ENCODE assay signal across 8 mouse cellular contexts in the genomic region with DNA sequence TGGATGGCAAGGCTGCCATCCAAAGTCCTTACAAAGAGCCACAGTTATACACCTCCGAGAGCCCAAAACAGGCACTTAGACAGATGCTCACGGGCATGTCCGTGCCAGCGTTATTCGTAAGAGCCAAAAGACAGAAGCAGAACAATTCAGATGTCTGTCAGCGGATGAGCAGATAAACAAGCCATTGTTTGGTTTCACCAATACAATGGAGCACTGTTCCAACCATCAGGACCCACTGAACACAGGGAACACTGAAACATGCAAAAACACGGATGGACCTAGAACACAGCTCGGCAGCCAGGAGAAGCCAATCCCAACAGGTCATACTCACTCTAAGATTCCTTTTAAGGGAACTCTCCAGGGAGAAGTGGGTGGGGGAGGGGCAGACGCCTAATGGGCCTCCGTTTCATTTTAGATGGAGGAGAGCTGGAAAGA. TPM values are rescaled to one million over a fixed set of nuclear protein-coding genes. Genes with fewer than 3 reads are reported as not detected.
DNase-seq lines count a peak whose midpoint lies in the region; ATAC-seq lines count a peak whose summit lies in the region.

No protein-coding gene starts in this region.

- WGBS in kidney, embryonic 15.5 days: 59% methylated on average over 10 of the region's 10 CpGs
- WGBS in embryonic facial prominence, embryonic 11.5 days: 22% methylated on average over 10 of the region's 10 CpGs
- 21% methylated on average over 10 of the region's 10 CpGs for WGBS in hindbrain, embryonic 13.5 days
- WGBS in midbrain, embryonic 10.5 days: 63% methylated on average over 10 of the region's 10 CpGs
- WGBS in liver, embryonic 11.5 days: 73% methylated on average over 10 of the region's 10 CpGs

- no peak overlapping the region for H3K9ac ChIP-seq in kidney, embryonic 15.5 days
- no peak overlapping the region for H3K9ac ChIP-seq in embryonic facial prominence, embryonic 11.5 days (replicated peaks; ENCODE audit: low read length)
- 0 out of 2 replicates have a peak overlapping the region, but pooled peaks have one; percentile 35 for H3K9ac ChIP-seq in hindbrain, embryonic 13.5 days
- H3K9ac ChIP-seq in liver, embryonic 11.5 days (ENCODE audit: low read depth, low read length): no peak overlapping the region

- H3K4me3 ChIP-seq in kidney, embryonic 15.5 days (replicated peaks): no peak overlapping the region
- H3K4me3 ChIP-seq in embryonic facial prominence, embryonic 11.5 days (ENCODE audit: low read depth, low read length): no peak overlapping the region
- H3K4me3 ChIP-seq in hindbrain, embryonic 13.5 days: no peak overlapping the region
- no peak overlapping the region for H3K4me3 ChIP-seq in midbrain, embryonic 10.5 days
- H3K4me3 ChIP-seq in liver, embryonic 11.5 days (ENCODE audit: low read depth, low read length): no peak overlapping the region

- no peak for DNase-seq in kidney, postnatal 14 days
- peak; percentile 61 for DNase-seq in embryonic facial prominence, embryonic 11.5 days (ENCODE audit: low spot score)
- DNase-seq in midbrain, embryonic 10.5 days (ENCODE audit: low spot score): no peak
- no peak for DNase-seq in liver, embryonic 11.5 days (ENCODE audit: low spot score)

- H3K27ac ChIP-seq in kidney, embryonic 15.5 days: peak overlapping the region; percentile 10; the same call in 1 of the 2 replicates
- no peak overlapping the region for H3K27ac ChIP-seq in embryonic facial prominence, embryonic 11.5 days (replicated peaks; ENCODE audit: low read depth, low read length)
- peak overlapping the region; percentile 78 for H3K27ac ChIP-seq in hindbrain, embryonic 13.5 days
- H3K27ac ChIP-seq in midbrain, embryonic 10.5 days (replicated peaks): peak overlapping the region; percentile 43
- H3K27ac ChIP-seq in liver, embryonic 11.5 days (ENCODE audit: low read depth, low read length): no peak overlapping the region

- H3K9me3 ChIP-seq in kidney, embryonic 15.5 days (replicated peaks): no peaks in the 10 kb centered on the region
- no peaks in the 10 kb centered on the region for H3K9me3 ChIP-seq in embryonic facial prominence, embryonic 11.5 days (replicated peaks; ENCODE audit: control insufficient read depth, low read length)
- H3K9me3 ChIP-seq in hindbrain, embryonic 13.5 days: no peaks in the 10 kb centered on the region
- no peaks in the 10 kb centered on the region for H3K9me3 ChIP-seq in midbrain, embryonic 10.5 days (replicated peaks)
- no peaks in the 10 kb centered on the region for H3K9me3 ChIP-seq in liver, embryonic 11.5 days (ENCODE audit: control insufficient read depth, low read length)

- H3K27me3 ChIP-seq in kidney, embryonic 15.5 days: no peaks in the 10 kb centered on the region
- no peaks in the 10 kb centered on the region for H3K27me3 ChIP-seq in embryonic facial prominence, embryonic 11.5 days (ENCODE audit: control insufficient read depth, insufficient read depth, low read length)
- no peaks in the 10 kb centered on the region for H3K27me3 ChIP-seq in hindbrain, embryonic 13.5 days
- H3K27me3 ChIP-seq in midbrain, embryonic 10.5 days (ENCODE audit: low read depth, poor library complexity, severe bottlenecking): no peaks in the 10 kb centered on the region
- H3K27me3 ChIP-seq in liver, embryonic 11.5 days (replicated peaks; ENCODE audit: control insufficient read depth, insufficient read depth, low read length): no peaks in the 10 kb centered on the region

- no peak; the same call in 1 of the 2 replicates for ATAC-seq in kidney, embryonic 15.5 days (replicated peaks; ENCODE audit: low FRiP score)
- no peak for ATAC-seq in embryonic facial prominence, embryonic 11.5 days (replicated peaks; ENCODE audit: insufficient number of reproducible peaks, low FRiP score, low TSS enrichment, low read depth)
- no peak for ATAC-seq in hindbrain, embryonic 13.5 days (ENCODE audit: low FRiP score)
- no peak for ATAC-seq in activated CD4-positive, CD25-positive, alpha-beta regulatory T cell, adult 4 months
- no peak for ATAC-seq in liver, embryonic 11.5 days (replicated peaks; ENCODE audit: low FRiP score)
- ATAC-seq in granulocyte monocyte progenitor cell, adult 5-6 weeks (replicated peaks; ENCODE audit: poor library complexity, severe bottlenecking): no peak

- H3K4me2 ChIP-seq in kidney, embryonic 15.5 days: no peak overlapping the region
- no peak overlapping the region for H3K4me2 ChIP-seq in embryonic facial prominence, embryonic 11.5 days (ENCODE audit: low read depth, low read length)
- H3K4me2 ChIP-seq in hindbrain, embryonic 13.5 days: peak overlapping the region; percentile 16
- no peak overlapping the region for H3K4me2 ChIP-seq in liver, embryonic 11.5 days

- H3K36me3 ChIP-seq in kidney, embryonic 15.5 days: no peaks in the 10 kb centered on the region
- H3K36me3 ChIP-seq in embryonic facial prominence, embryonic 11.5 days (replicated peaks; ENCODE audit: control insufficient read depth, insufficient read depth, low read depth, low read length): no peaks in the 10 kb centered on the region
- H3K36me3 ChIP-seq in hindbrain, embryonic 13.5 days: no peaks in the 10 kb centered on the region
- H3K36me3 ChIP-seq in midbrain, embryonic 10.5 days: no peaks in the 10 kb centered on the region
- H3K36me3 ChIP-seq in liver, embryonic 11.5 days (ENCODE audit: control insufficient read depth, insufficient read depth, low read length): no peaks in the 10 kb centered on the region

- H3K4me1 ChIP-seq in kidney, embryonic 15.5 days: peaks cover 36% of the 10 kb centered on the region
- no peaks in the 10 kb centered on the region for H3K4me1 ChIP-seq in embryonic facial prominence, embryonic 11.5 days (ENCODE audit: control insufficient read depth, insufficient read depth, low read length)
- peaks cover 37% of the 10 kb centered on the region for H3K4me1 ChIP-seq in hindbrain, embryonic 13.5 days (replicated peaks)
- peaks cover 21% of the 10 kb centered on the region for H3K4me1 ChIP-seq in midbrain, embryonic 10.5 days
- H3K4me1 ChIP-seq in liver, embryonic 11.5 days (replicated peaks; ENCODE audit: control insufficient read depth, insufficient read depth, low read length): peaks cover 6% of the 10 kb centered on the region

RNA-seq across cellular contexts. Expression of a gene that starts 34.5 kb away (rescaled TPM):
- 38.0 and 42.6 TPM in 2 replicates for polyA plus RNA-seq in kidney, embryonic 15.5 days (2015; fragmentation: Nextera tagmentation; extraction: Ambion mirVana)
- polyA plus RNA-seq in embryonic facial prominence, embryonic 11.5 days (2014; fragmentation: Nextera tagmentation; extraction: Ambion mirVana): 44.5 and 46.9 TPM in 2 replicates
- 47.7 and 50.3 TPM in 2 replicates for polyA plus RNA-seq in hindbrain, embryonic 13.5 days (2015; fragmentation: Nextera tagmentation; extraction: Ambion mirVana)
- 27.1 and 28.4 TPM in 2 replicates for polyA plus RNA-seq in midbrain, embryonic 10.5 days (2016; fragmentation: Nextera tagmentation; extraction: Ambion mirVana)
- 10 to 100 TPM; 35.2 to 44.7 TPM for polyA plus RNA-seq in activated CD4-positive, CD25-positive, alpha-beta regulatory T cell, adult 4 months (2017; shearing (Covaris generic))
- 26.0 and 31.6 TPM in 2 replicates for polyA plus RNA-seq in liver, embryonic 11.5 days (2014; fragmentation: Nextera tagmentation; extraction: Ambion mirVana)
- total RNA-seq in granulocyte monocyte progenitor cell, adult 5-6 weeks (2014; fragmentation: Nextera tagmentation): 82.9 and 89.7 TPM in 2 replicates
- 57.8 and 69.4 TPM in 2 replicates for total RNA-seq in granulocyte monocyte progenitor cell, adult 5-6 weeks (2017)

RNA-seq across cellular contexts. Expression of a gene that starts 35.4 kb away (rescaled TPM):
- 47.0 and 49.1 TPM in 2 replicates for polyA plus RNA-seq in kidney, embryonic 15.5 days (2015; fragmentation: Nextera tagmentation; extraction: Ambion mirVana)
- polyA plus RNA-seq in embryonic facial prominence, embryonic 11.5 days (2014; fragmentation: Nextera tagmentation; extraction: Ambion mirVana): 27.2 and 29.3 TPM in 2 replicates
- 42.6 and 44.9 TPM in 2 replicates for polyA plus RNA-seq in hindbrain, embryonic 13.5 days (2015; fragmentation: Nextera tagmentation; extraction: Ambion mirVana)
- 31.7 and 36.7 TPM in 2 replicates for polyA plus RNA-seq in midbrain, embryonic 10.5 days (2016; fragmentation: Nextera tagmentation; extraction: Ambion mirVana)
- 10 to 100 TPM; 20.3 to 21.1 TPM for polyA plus RNA-seq in activated CD4-positive, CD25-positive, alpha-beta regulatory T cell, adult 4 months (2017; shearing (Covaris generic))
- 11.5 and 12.4 TPM in 2 replicates for polyA plus RNA-seq in liver, embryonic 11.5 days (2014; fragmentation: Nextera tagmentation; extraction: Ambion mirVana)
- 21.6 and 22.3 TPM in 2 replicates for total RNA-seq in granulocyte monocyte progenitor cell, adult 5-6 weeks (2014; fragmentation: Nextera tagmentation)
- 11.8 and 13.4 TPM in 2 replicates for total RNA-seq in granulocyte monocyte progenitor cell, adult 5-6 weeks (2017)

Comparison
In these comparisons a context has a peak if more than half of its experiments do, and no peak if none do; other contexts are left out.
1. H3K27ac ChIP-seq: peak in kidney, embryonic 15.5 days (single experiment), hindbrain, embryonic 13.5 days (single experiment) and midbrain, embryonic 10.5 days (single experiment); none in embryonic facial prominence, embryonic 11.5 days (single experiment) and liver, embryonic 11.5 days (single experiment).